ENCODE assay signal across 10 mouse cellular contexts in genomic region chrX:164179746-164180145, GRCm38 (mm10). TPM values are rescaled to one million over a fixed set of nuclear protein-coding genes. Genes with fewer than 3 reads are reported as not detected.
DNase-seq lines count a peak whose midpoint lies in the region; ATAC-seq and TF ChIP-seq lines count a peak whose summit lies in the region.
"Had no signal": no experiment of that assay in that cellular context is flagged by ENCODE, and none has a peak within 500 bp of the region (broad histone marks: within the 10 kb centered on the region; RNA-seq: fewer than 3 reads in every experiment).

No protein-coding gene starts in this region.

- H3K9me3 ChIP-seq in liver, postnatal 0 days (ENCODE audit: low read length): no peaks in the 10 kb centered on the region
- H3K9me3 ChIP-seq: stomach, embryonic 15.5 days had no signal

- H3K27ac ChIP-seq in cortical plate, adult 2 months (ENCODE audit: insufficient read depth, low read length): no peak overlapping the region
- no peak overlapping the region for H3K27ac ChIP-seq in liver, postnatal 0 days (ENCODE audit: low read depth)
- H3K27ac ChIP-seq: stomach, embryonic 15.5 days had no signal

- peak; percentile 28; the same call in 1 of the 2 replicates for TF ChIP-seq CTCF in cortical plate, adult 2 months (IDR thresholded peaks at IDR 0.05; ENCODE audit: extremely low read depth, insufficient read depth, low read length)
- peak; percentile 75 for TF ChIP-seq CTCF in liver, postnatal 0 days (IDR thresholded peaks at IDR 0.05; ENCODE audit: low read depth)

- H3K9ac ChIP-seq in liver, postnatal 0 days (replicated peaks): no peak overlapping the region
- H3K9ac ChIP-seq: stomach, embryonic 15.5 days had no signal

- no peaks in the 10 kb centered on the region for H3K4me1 ChIP-seq in cortical plate, adult 2 months (ENCODE audit: control insufficient read depth, insufficient read depth, low read length)
- H3K4me1 ChIP-seq in liver, postnatal 0 days (ENCODE audit: insufficient read depth): no peaks in the 10 kb centered on the region
- H3K4me1 ChIP-seq: stomach, embryonic 15.5 days had no signal

- DNase-seq in gastrocnemius, adult 18-20 months (ENCODE audit: low spot score): peak; percentile 46
- no peak for DNase-seq in gastrocnemius, postnatal 36 days
- DNase-seq in heart, postnatal 14 days: peak; percentile 43 to 68
- DNase-seq in layer of hippocampus, adult 11-12 months (ENCODE audit: low spot score): peak; percentile 57
- DNase-seq in liver, postnatal 0 days: peak; percentile 45
- peak; percentile 78 for DNase-seq in retina, embryonic 14.5 days (ENCODE audit: low spot score)

- no peaks in the 10 kb centered on the region for H3K36me3 ChIP-seq in liver, postnatal 0 days (replicated peaks; ENCODE audit: insufficient read depth, low read length)
- H3K36me3 ChIP-seq: stomach, embryonic 15.5 days had no signal

- no peak overlapping the region for H3K4me3 ChIP-seq in cortical plate, adult 2 months (ENCODE audit: insufficient read depth, low read length)
- no peak overlapping the region for H3K4me3 ChIP-seq in liver, postnatal 0 days (ENCODE audit: low read depth, low read length)
- H3K4me3 ChIP-seq: stomach, embryonic 15.5 days had no signal

- intact Hi-C loops in gastrocnemius, postnatal 36 days (cut with DNase I): no loop called here
- intact Hi-C loops in heart, postnatal 14 days (cut with DNase I): loop anchor here (2.0 to 5.0 kb wide), 2 partner anchors 77 to 269 kb away; no protein-coding TSS in a partner anchor

- H3K4me2 ChIP-seq in liver, postnatal 0 days (ENCODE audit: low read depth, low read length): no peak overlapping the region
- H3K4me2 ChIP-seq: stomach, embryonic 15.5 days had no signal

- TF ChIP-seq EP300 in liver, postnatal 0 days (IDR thresholded peaks at IDR 0.05; ENCODE audit: low read depth): no peak

- ATAC-seq in activated CD4-positive, CD25-positive, alpha-beta regulatory T cell, adult 4 months: peak; percentile 63
- 0 out of 2 replicates have a peak, but pooled peaks have one; percentile 43 for ATAC-seq in liver, postnatal 0 days

- H3K27me3 ChIP-seq in liver, postnatal 0 days (ENCODE audit: insufficient read depth, low read length): peaks cover 2% of the 10 kb centered on the region; the same call in 1 of the 2 replicates
- H3K27me3 ChIP-seq: stomach, embryonic 15.5 days had no signal

- 9% methylated on average over 3 of the region's 3 CpGs for WGBS in liver, postnatal 0 days (ENCODE audit: insufficient replicate concordance)

- TF ChIP-seq POLR2A in cortical plate, adult 2 months (IDR thresholded peaks at IDR 0.05; ENCODE audit: extremely low read depth, insufficient read depth, low read length): no peak

RNA-seq across cellular contexts. Expression of gene Ace2, which starts 40.6 kb away (rescaled TPM):
- total RNA-seq in gastrocnemius, adult 18-20 months (2021): under 1 TPM; 0.43 to 0.55 TPM
- total RNA-seq in gastrocnemius, postnatal 36 days (2021): under 1 TPM; 0.49 to 0.74 TPM
- polyA plus RNA-seq in activated CD4-positive, CD25-positive, alpha-beta regulatory T cell, adult 4 months (2017; shearing (Covaris generic)): not detected
- polyA plus RNA-seq in cortical plate, adult 2 months (2012; rRNA removed): 1.2 and 1.6 TPM in 2 replicates
- total RNA-seq in heart, postnatal 14 days (2021): 1 to 10 TPM in 1 of 2 experiments, under 1 TPM in 1; 0.54 to 2.1 TPM
- 0.20 and 0.23 TPM in 2 replicates for polyA plus RNA-seq in liver, postnatal 0 days (2015; fragmentation: Nextera tagmentation; extraction: Ambion mirVana)
- polyA plus RNA-seq: heart, embryonic 14.5 days had no signal

Comparison
In these comparisons a context has a peak if more than half of its experiments do, and no peak if none do; other contexts are left out.
1. DNase-seq: peak in gastrocnemius, adult 18-20 months (single experiment), heart, postnatal 14 days (2 of 2), layer of hippocampus, adult 11-12 months (single experiment), liver, postnatal 0 days (single experiment) and retina, embryonic 14.5 days (single experiment); none in gastrocnemius, postnatal 36 days (0 of 2).